Mouse (Mus musculus): Measurements from ENCODE around the gene Bach2. TPM values are rescaled to one million over a fixed set of nuclear protein-coding genes. Genes with fewer than 3 reads are reported as not detected.

Bach2 gene
- polyA plus RNA-seq, 1 experiment from 2014 or later = 1.8 TPM

- Histone ChIP-seq H3K36me3 (no peaks in the 10 kb centered on the region), H3K4me3 (no peak overlapping the region), H3K4me1 (peaks cover 29% of the 10 kb centered on the region), H3K9me3 (replicated peaks) (no peaks in the 10 kb centered on the region), H3K9ac (no peak overlapping the region), H3K4me2 (no peak overlapping the region), H3K27ac (no peak overlapping the region), H3K27me3 (replicated peaks) (no peaks in the 10 kb centered on the region)
- ATAC-seq = no peak
- WGBS (ENCODE audit: insufficient replicate concordance) = 64% methylated on average over 14 of the region's 14 CpGs
These were observed 150.7 kb downstream of the Bach2 start for GRCm38 (mm10) chr4:32389107-32389800.

GRCm38 (mm10) chr4:32391260-32391659 is 152.7 kb downstream of the Bach2 start:
- Histone ChIP-seq H3K4me3 (no peak overlapping the region), H3K9ac (no peak overlapping the region), H3K27me3 (replicated peaks) (no peaks in the 10 kb centered on the region), H3K4me2 (no peak overlapping the region), H3K4me1 (peaks cover 28% of the 10 kb centered on the region), H3K9me3 (replicated peaks) (no peaks in the 10 kb centered on the region), H3K36me3 (no peaks in the 10 kb centered on the region), H3K27ac (no peak overlapping the region)
- WGBS (ENCODE audit: insufficient replicate concordance) = 54% methylated on average over 8 of the region's 8 CpGs
- ATAC-seq = no peak

GRCm38 (mm10) chr4:32393226-32393625 is 154.6 kb downstream of the Bach2 start:
- Histone ChIP-seq H3K4me3 (no peak overlapping the region), H3K4me2 (no peak overlapping the region), H3K9me3 (replicated peaks) (no peaks in the 10 kb centered on the region), H3K27ac (no peak overlapping the region), H3K27me3 (replicated peaks) (no peaks in the 10 kb centered on the region), H3K4me1 (peaks cover 8% of the 10 kb centered on the region; the same call in 1 of the 2 replicates), H3K9ac (no peak overlapping the region), H3K36me3 (no peaks in the 10 kb centered on the region)
- no peak for ATAC-seq
- 48% methylated on average over 3 of the region's 3 CpGs for WGBS (ENCODE audit: insufficient replicate concordance)

- H3K36me3 ChIP-seq = no peaks in the 10 kb centered on the region
- no peak for ATAC-seq
- H3K4me1 ChIP-seq = peaks cover under 1% of the 10 kb centered on the region; the same call in 1 of the 2 replicates
- H3K27me3 ChIP-seq (replicated peaks) = no peaks in the 10 kb centered on the region
- H3K9ac ChIP-seq = no peak overlapping the region
- H3K27ac ChIP-seq = no peak overlapping the region
- WGBS (ENCODE audit: insufficient replicate concordance) = 72% methylated on average over 1 of the region's 1 CpGs
- no peak overlapping the region for H3K4me3 ChIP-seq
- no peak overlapping the region for H3K4me2 ChIP-seq
- H3K9me3 ChIP-seq (replicated peaks) = no peaks in the 10 kb centered on the region
These were observed 155.3 kb downstream of the Bach2 start for GRCm38 (mm10) chr4:32393951-32394350.

GRCm38 (mm10) chr4:32394850-32395249 is 156.2 kb downstream of the Bach2 start:
- Histone ChIP-seq H3K4me3 (no peak overlapping the region), H3K36me3 (no peaks in the 10 kb centered on the region), H3K4me2 (no peak overlapping the region), H3K4me1 (no peaks in the 10 kb centered on the region), H3K9me3 (replicated peaks) (no peaks in the 10 kb centered on the region), H3K27me3 (replicated peaks) (no peaks in the 10 kb centered on the region), H3K27ac (no peak overlapping the region), H3K9ac (no peak overlapping the region)
- ATAC-seq = no peak
- 70% methylated on average over 2 of the region's 2 CpGs for WGBS (ENCODE audit: insufficient replicate concordance)

- no peaks in the 10 kb centered on the region for H3K9me3 ChIP-seq (replicated peaks)
- ATAC-seq = no peak
- H3K27me3 ChIP-seq (replicated peaks) = no peaks in the 10 kb centered on the region
- no peak overlapping the region for H3K4me3 ChIP-seq
- H3K9ac ChIP-seq = no peak overlapping the region
- H3K27ac ChIP-seq = no peak overlapping the region
- no peaks in the 10 kb centered on the region for H3K4me1 ChIP-seq
- 66% methylated on average over 5 of the region's 5 CpGs for WGBS (ENCODE audit: insufficient replicate concordance)
- no peaks in the 10 kb centered on the region for H3K36me3 ChIP-seq
- no peak overlapping the region for H3K4me2 ChIP-seq
These were observed 162.9 kb downstream of the Bach2 start for GRCm38 (mm10) chr4:32401459-32401858.

- Histone ChIP-seq H3K9me3 (replicated peaks) (no peaks in the 10 kb centered on the region), H3K36me3 (no peaks in the 10 kb centered on the region), H3K27ac (no peak overlapping the region), H3K4me1 (no peaks in the 10 kb centered on the region), H3K27me3 (replicated peaks) (no peaks in the 10 kb centered on the region), H3K4me3 (no peak overlapping the region), H3K9ac (no peak overlapping the region), H3K4me2 (no peak overlapping the region)
- no peak for ATAC-seq
- WGBS (ENCODE audit: insufficient replicate concordance) = 59% methylated on average over 5 of the region's 5 CpGs
These were observed 164.9 kb downstream of the Bach2 start for GRCm38 (mm10) chr4:32403506-32403905.

GRCm38 (mm10) chr4:32405149-32405882 is 166.7 kb downstream of the Bach2 start:
- H3K9ac ChIP-seq = no peak overlapping the region
- no peaks in the 10 kb centered on the region for H3K36me3 ChIP-seq
- no peak overlapping the region for H3K4me3 ChIP-seq
- H3K27me3 ChIP-seq (replicated peaks) = no peaks in the 10 kb centered on the region
- WGBS (ENCODE audit: insufficient replicate concordance) = 70% methylated on average over 17 of the region's 17 CpGs
- no peaks in the 10 kb centered on the region for H3K4me1 ChIP-seq
- no peak for ATAC-seq
- no peak overlapping the region for H3K27ac ChIP-seq
- no peaks in the 10 kb centered on the region for H3K9me3 ChIP-seq (replicated peaks)
- H3K4me2 ChIP-seq = no peak overlapping the region

- H3K27me3 ChIP-seq (replicated peaks) = no peaks in the 10 kb centered on the region
- no peaks in the 10 kb centered on the region for H3K9me3 ChIP-seq (replicated peaks)
- H3K27ac ChIP-seq = no peak overlapping the region
- H3K9ac ChIP-seq = no peak overlapping the region
- no peak overlapping the region for H3K4me3 ChIP-seq
- no peak overlapping the region for H3K4me2 ChIP-seq
- H3K4me1 ChIP-seq = no peaks in the 10 kb centered on the region
- WGBS (ENCODE audit: insufficient replicate concordance) = 73% methylated on average over 3 of the region's 3 CpGs
- ATAC-seq = no peak
- no peaks in the 10 kb centered on the region for H3K36me3 ChIP-seq
These were observed 167.4 kb downstream of the Bach2 start for GRCm38 (mm10) chr4:32405985-32406384.

GRCm38 (mm10) chr4:32408535-32408934 is 169.9 kb downstream of the Bach2 start:
- no peak overlapping the region for H3K27ac ChIP-seq
- no peak overlapping the region for H3K4me3 ChIP-seq
- no peaks in the 10 kb centered on the region for H3K9me3 ChIP-seq (replicated peaks)
- H3K4me2 ChIP-seq = no peak overlapping the region
- WGBS (ENCODE audit: insufficient replicate concordance) = 77% methylated on average over 8 of the region's 8 CpGs
- ATAC-seq = no peak
- no peaks in the 10 kb centered on the region for H3K36me3 ChIP-seq
- no peaks in the 10 kb centered on the region for H3K27me3 ChIP-seq (replicated peaks)
- no peaks in the 10 kb centered on the region for H3K4me1 ChIP-seq
- H3K9ac ChIP-seq = no peak overlapping the region

GRCm38 (mm10) chr4:32409116-32409880 is 170.7 kb downstream of the Bach2 start:
- no peak for ATAC-seq
- H3K36me3 ChIP-seq = no peaks in the 10 kb centered on the region
- WGBS (ENCODE audit: insufficient replicate concordance) = 62% methylated on average over 9 of the region's 9 CpGs
- no peak overlapping the region for H3K9ac ChIP-seq
- H3K9me3 ChIP-seq (replicated peaks) = no peaks in the 10 kb centered on the region
- H3K4me2 ChIP-seq = no peak overlapping the region
- no peaks in the 10 kb centered on the region for H3K4me1 ChIP-seq
- no peaks in the 10 kb centered on the region for H3K27me3 ChIP-seq (replicated peaks)
- H3K4me3 ChIP-seq = no peak overlapping the region
- no peak overlapping the region for H3K27ac ChIP-seq

- Histone ChIP-seq H3K9me3 (replicated peaks) (no peaks in the 10 kb centered on the region), H3K27ac (no peak overlapping the region), H3K27me3 (replicated peaks) (no peaks in the 10 kb centered on the region), H3K9ac (no peak overlapping the region), H3K4me1 (no peaks in the 10 kb centered on the region), H3K4me3 (no peak overlapping the region), H3K4me2 (no peak overlapping the region), H3K36me3 (no peaks in the 10 kb centered on the region)
- WGBS (ENCODE audit: insufficient replicate concordance) = 64% methylated on average over 7 of the region's 7 CpGs
- no peak for ATAC-seq
These were observed 174.5 kb downstream of the Bach2 start for GRCm38 (mm10) chr4:32413063-32413462.
